Mouse (Mus musculus): ENCODE data around the gene Tmem222. TPM values are rescaled to one million over a fixed set of nuclear protein-coding genes. Genes with fewer than 3 reads are reported as not detected.

Tmem222 gene
- polyA plus RNA-seq, 2 experiments: 84.1 to 101 TPM

DNA sequence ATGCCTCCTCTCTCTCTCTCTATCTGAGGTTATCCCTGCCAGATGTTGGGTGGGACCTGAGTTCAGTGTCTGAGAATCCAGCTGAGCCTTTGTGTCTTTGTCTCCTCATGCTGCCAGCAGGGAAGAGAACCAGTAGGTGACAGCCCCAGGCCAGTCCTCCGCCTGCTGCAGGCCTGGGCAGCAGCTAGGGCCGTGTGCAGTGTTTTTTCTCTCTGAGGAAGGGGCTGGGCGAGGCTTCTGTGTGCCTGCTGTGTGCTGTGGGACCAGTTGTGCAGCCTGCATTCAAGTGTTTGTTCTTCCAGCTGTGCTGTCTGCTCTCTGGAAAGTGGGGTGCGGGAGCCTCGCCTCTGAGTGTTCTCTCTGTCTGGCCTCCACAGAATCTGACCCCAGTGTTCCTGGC is 53.7 kb downstream of the Tmem222 start:
- Histone ChIP-seq H3K27me3 (ENCODE audit: control insufficient read depth, insufficient read depth, low read length) (no peaks in the 10 kb centered on the region), H3K4me3 (replicated peaks; ENCODE audit: low read length) (no peak overlapping the region), H3K27ac (replicated peaks; ENCODE audit: low read depth, low read length) (no peak overlapping the region), H3K4me1 (ENCODE audit: control insufficient read depth, insufficient read depth, low read length) (peaks cover 9% of the 10 kb centered on the region; the same call in 1 of the 2 replicates), H3K36me3 (ENCODE audit: control insufficient read depth, insufficient read depth, low read length) (no peaks in the 10 kb centered on the region), H3K9me3 (ENCODE audit: control insufficient read depth, low read length) (no peaks in the 10 kb centered on the region), H3K9ac (ENCODE audit: low read depth, low read length, severe bottlenecking) (no peak overlapping the region), H3K4me2 (replicated peaks; ENCODE audit: low read depth, low read length, severe bottlenecking) (no peak overlapping the region)
- ATAC-seq (ENCODE audit: low FRiP score, low read depth) (no peak), DNase-seq (ENCODE audit: low spot score) (no peak)
- no peak for TF ChIP-seq POLR2A (IDR thresholded peaks at IDR 0.05; ENCODE audit: borderline replicate concordance, extremely low read depth, insufficient read depth, insufficient read length)
- WGBS: 40% methylated on average over 5 of the region's 5 CpGs

DNA sequence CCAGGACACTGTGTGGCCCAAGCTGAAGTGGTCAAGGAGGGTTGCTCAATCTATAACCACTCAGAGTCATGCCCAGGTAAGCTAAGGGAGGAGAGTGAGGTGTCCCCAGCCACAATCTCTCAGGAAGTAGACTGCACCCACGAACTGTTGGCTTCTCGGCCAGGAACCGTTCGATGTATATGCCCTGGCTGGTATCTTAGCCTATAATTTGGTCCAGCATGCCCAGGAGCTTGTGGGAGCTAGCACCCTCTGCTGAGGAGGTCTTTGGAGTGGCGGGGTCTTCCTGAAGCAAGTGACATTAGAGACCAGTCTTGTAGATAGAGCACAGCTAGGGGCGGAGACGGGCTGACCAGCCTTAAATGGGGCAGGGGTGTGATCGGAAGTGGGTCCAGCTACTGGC is 55.9 kb downstream of the Tmem222 start:
- H3K27me3 ChIP-seq (ENCODE audit: control insufficient read depth, insufficient read depth, low read length): no peaks in the 10 kb centered on the region

DNA sequence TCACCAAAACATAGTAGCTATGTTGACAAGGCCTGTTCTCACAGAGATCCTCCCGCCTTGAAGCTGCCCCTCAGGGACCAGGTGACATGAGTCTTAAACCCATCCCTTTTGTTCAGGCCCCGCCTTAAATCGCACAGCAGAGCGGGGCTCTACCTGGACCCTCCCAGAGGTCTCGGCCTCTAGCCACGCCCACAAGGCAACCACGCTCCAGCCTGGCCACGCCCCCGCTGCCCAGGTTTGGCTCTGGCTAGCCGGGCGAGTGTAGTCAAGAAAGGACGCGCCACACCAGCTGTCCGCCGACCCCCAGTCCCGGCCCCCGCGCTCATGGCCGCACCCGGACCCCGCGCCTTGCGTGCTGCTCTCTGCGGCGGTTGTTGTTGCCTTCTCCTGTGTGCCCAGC is 56.9 kb downstream of the Tmem222 start:
- no peak for DNase-seq (ENCODE audit: low spot score)
- peak overlapping the region; percentile 55 for H3K9ac ChIP-seq (ENCODE audit: low read depth, low read length, severe bottlenecking)
- H3K4me2 ChIP-seq (replicated peaks; ENCODE audit: low read depth, low read length, severe bottlenecking): peak overlapping the region; percentile 71
- H3K36me3 ChIP-seq (ENCODE audit: control insufficient read depth, insufficient read depth, low read length): no peaks in the 10 kb centered on the region
- H3K27me3 ChIP-seq (ENCODE audit: control insufficient read depth, insufficient read depth, low read length): no peaks in the 10 kb centered on the region
- H3K9me3 ChIP-seq (ENCODE audit: control insufficient read depth, low read length): no peaks in the 10 kb centered on the region
- WGBS: 4% methylated on average over 25 of the region's 25 CpGs
- peak overlapping the region; percentile 34 for H3K4me3 ChIP-seq (replicated peaks; ENCODE audit: low read length)
- H3K4me1 ChIP-seq (ENCODE audit: control insufficient read depth, insufficient read depth, low read length): peaks cover 9% of the 10 kb centered on the region; the same call in 1 of the 2 replicates
- ATAC-seq (ENCODE audit: low FRiP score, low read depth): no peak
- no peak for TF ChIP-seq POLR2A (IDR thresholded peaks at IDR 0.05; ENCODE audit: borderline replicate concordance, extremely low read depth, insufficient read depth, insufficient read length)
- no peak overlapping the region for H3K27ac ChIP-seq (replicated peaks; ENCODE audit: low read depth, low read length)

More for the DNA sequence above, 55.9 kb downstream of the Tmem222 start:
- WGBS: 86% methylated on average over 8 of the region's 8 CpGs
- Histone ChIP-seq H3K27ac (replicated peaks; ENCODE audit: low read depth, low read length) (no peak overlapping the region), H3K9me3 (ENCODE audit: control insufficient read depth, low read length) (no peaks in the 10 kb centered on the region), H3K4me1 (ENCODE audit: control insufficient read depth, insufficient read depth, low read length) (peaks cover 9% of the 10 kb centered on the region; the same call in 1 of the 2 replicates), H3K9ac (ENCODE audit: low read depth, low read length, severe bottlenecking) (no peak overlapping the region), H3K4me2 (replicated peaks; ENCODE audit: low read depth, low read length, severe bottlenecking) (no peak overlapping the region), H3K36me3 (ENCODE audit: control insufficient read depth, insufficient read depth, low read length) (no peaks in the 10 kb centered on the region), H3K4me3 (replicated peaks; ENCODE audit: low read length) (no peak overlapping the region)
- TF ChIP-seq POLR2A (IDR thresholded peaks at IDR 0.05; ENCODE audit: borderline replicate concordance, extremely low read depth, insufficient read depth, insufficient read length): no peak
- DNase-seq (ENCODE audit: low spot score) (no peak), ATAC-seq (ENCODE audit: low FRiP score, low read depth) (no peak)

DNA sequence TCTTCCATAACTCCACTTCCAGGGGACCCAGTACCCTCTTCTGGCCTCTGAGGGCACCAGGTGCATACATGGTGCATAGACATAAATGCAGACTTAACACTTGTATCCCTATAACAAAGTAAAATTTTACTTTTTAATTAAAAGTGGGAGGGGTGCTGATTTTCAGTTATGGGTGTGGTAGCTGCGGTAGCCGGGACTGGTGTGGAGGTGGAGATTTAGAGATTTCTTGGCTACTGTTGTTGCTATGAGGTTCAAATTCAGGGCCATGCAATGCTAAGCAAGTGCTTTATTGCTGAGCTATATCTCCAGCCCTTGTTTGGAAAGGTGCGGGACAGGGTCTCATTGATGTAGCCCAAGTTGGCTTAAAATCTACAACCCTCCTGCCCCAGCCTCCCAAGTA is 58.8 kb downstream of the Tmem222 start:
- no peak for TF ChIP-seq POLR2A (IDR thresholded peaks at IDR 0.05; ENCODE audit: borderline replicate concordance, extremely low read depth, insufficient read depth, insufficient read length)
- no peak for ATAC-seq (ENCODE audit: low FRiP score, low read depth)
- no peaks in the 10 kb centered on the region for H3K36me3 ChIP-seq (ENCODE audit: control insufficient read depth, insufficient read depth, low read length)
- no peak overlapping the region for H3K4me3 ChIP-seq (replicated peaks; ENCODE audit: low read length)
- H3K9me3 ChIP-seq (ENCODE audit: control insufficient read depth, low read length): no peaks in the 10 kb centered on the region
- peaks cover 9% of the 10 kb centered on the region; the same call in 1 of the 2 replicates for H3K4me1 ChIP-seq (ENCODE audit: control insufficient read depth, insufficient read depth, low read length)
- H3K27me3 ChIP-seq (ENCODE audit: control insufficient read depth, insufficient read depth, low read length): 0 out of 2 replicates have a peak, but pooled peaks cover 5% of the 10 kb centered on the region
- H3K27ac ChIP-seq (replicated peaks; ENCODE audit: low read depth, low read length): no peak overlapping the region
- H3K4me2 ChIP-seq (replicated peaks; ENCODE audit: low read depth, low read length, severe bottlenecking): no peak overlapping the region
- no peak for DNase-seq (ENCODE audit: low spot score)
- no peak overlapping the region for H3K9ac ChIP-seq (ENCODE audit: low read depth, low read length, severe bottlenecking)
- 87% methylated on average over 3 of the region's 3 CpGs for WGBS

DNA sequence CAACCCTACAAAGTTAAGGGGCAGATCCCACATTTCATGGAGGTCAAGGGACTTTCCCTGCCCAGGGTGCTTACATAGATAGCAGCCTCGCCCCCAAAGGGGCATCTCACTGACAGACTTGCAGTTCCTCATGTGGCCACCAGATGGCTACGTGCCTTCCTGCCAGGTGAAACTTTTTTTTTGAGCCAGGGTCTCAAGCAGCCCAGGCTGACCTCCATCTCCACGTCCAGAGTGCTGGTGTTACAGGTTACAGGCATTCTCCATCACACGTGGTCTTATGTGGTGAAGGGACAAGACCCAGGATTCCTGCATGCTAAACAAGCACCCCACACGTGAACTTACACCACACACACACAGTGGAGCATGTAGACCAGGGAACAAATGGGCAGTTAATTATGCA is 60.0 kb downstream of the Tmem222 start:
- H3K9ac ChIP-seq (ENCODE audit: low read depth, low read length, severe bottlenecking): no peak overlapping the region
- H3K36me3 ChIP-seq (ENCODE audit: control insufficient read depth, insufficient read depth, low read length): no peaks in the 10 kb centered on the region
- TF ChIP-seq POLR2A (IDR thresholded peaks at IDR 0.05; ENCODE audit: borderline replicate concordance, extremely low read depth, insufficient read depth, insufficient read length): no peak
- no peak overlapping the region for H3K27ac ChIP-seq (replicated peaks; ENCODE audit: low read depth, low read length)
- H3K4me3 ChIP-seq (replicated peaks; ENCODE audit: low read length): no peak overlapping the region
- H3K27me3 ChIP-seq (ENCODE audit: control insufficient read depth, insufficient read depth, low read length): peaks cover 16% of the 10 kb centered on the region
- H3K9me3 ChIP-seq (ENCODE audit: control insufficient read depth, low read length): no peaks in the 10 kb centered on the region
- H3K4me1 ChIP-seq (ENCODE audit: control insufficient read depth, insufficient read depth, low read length): peaks cover 20% of the 10 kb centered on the region
- 1% methylated on average over 5 of the region's 5 CpGs for WGBS
- no peak for ATAC-seq (ENCODE audit: low FRiP score, low read depth)
- no peak overlapping the region for H3K4me2 ChIP-seq (replicated peaks; ENCODE audit: low read depth, low read length, severe bottlenecking)
- DNase-seq (ENCODE audit: low spot score): peak; percentile 61

Other genes with a start within 250 kb of the Tmem222 start
- 62.0 and 70.9 TPM in 2 replicates for gene Wasf2, start 147.3 kb downstream of the Tmem222 start, polyA plus RNA-seq (2012; rRNA removed)
- 92.2 and 96.6 TPM in 2 replicates for gene Wasf2, start 147.3 kb downstream of the Tmem222 start, polyA plus RNA-seq (2014; fragmentation: Nextera tagmentation; extraction: Ambion mirVana)
- 3.2 and 3.4 TPM in 2 replicates for gene Cd164l2, start 65.7 kb downstream of the Tmem222 start, polyA plus RNA-seq (2012; rRNA removed)
- 4.9 and 6.3 TPM in 2 replicates for gene Cd164l2, start 65.7 kb downstream of the Tmem222 start, polyA plus RNA-seq (2014; fragmentation: Nextera tagmentation; extraction: Ambion mirVana)
- gene Gpr3, start 65.3 kb downstream of the Tmem222 start, polyA plus RNA-seq (2012; rRNA removed): 0.84 and 1.1 TPM in 2 replicates
- gene Gpr3, start 65.3 kb downstream of the Tmem222 start, polyA plus RNA-seq (2014; fragmentation: Nextera tagmentation; extraction: Ambion mirVana): 0.22 TPM in 1 of 2 replicates, not detected in the other
- 6.7 and 7.5 TPM in 2 replicates for gene Map3k6, start 37.0 kb downstream of the Tmem222 start, polyA plus RNA-seq (2012; rRNA removed)
- 9.4 and 10.4 TPM in 2 replicates for gene Map3k6, start 37.0 kb downstream of the Tmem222 start, polyA plus RNA-seq (2014; fragmentation: Nextera tagmentation; extraction: Ambion mirVana)
- gene Sytl1, start 14.7 kb downstream of the Tmem222 start, polyA plus RNA-seq (2012; rRNA removed): 14.3 and 15.7 TPM in 2 replicates
- 17.9 and 23.3 TPM in 2 replicates for gene Sytl1, start 14.7 kb downstream of the Tmem222 start, polyA plus RNA-seq (2014; fragmentation: Nextera tagmentation; extraction: Ambion mirVana)
- gene Wdtc1, start 75.7 kb upstream of the Tmem222 start, polyA plus RNA-seq (2012; rRNA removed): 27.8 and 35.9 TPM in 2 replicates
- gene Wdtc1, start 75.7 kb upstream of the Tmem222 start, polyA plus RNA-seq (2014; fragmentation: Nextera tagmentation; extraction: Ambion mirVana): 17.6 and 18.6 TPM in 2 replicates
- gene Slc9a1, start 91.9 kb upstream of the Tmem222 start, polyA plus RNA-seq (2012; rRNA removed): 36.7 and 46.7 TPM in 2 replicates
- 11.4 and 11.5 TPM in 2 replicates for gene Slc9a1, start 91.9 kb upstream of the Tmem222 start, polyA plus RNA-seq (2014; fragmentation: Nextera tagmentation; extraction: Ambion mirVana)
- gene Tent5b, start 202.3 kb upstream of the Tmem222 start, polyA plus RNA-seq (2012; rRNA removed): 0.80 and 1.0 TPM in 2 replicates
- gene Tent5b, start 202.3 kb upstream of the Tmem222 start, polyA plus RNA-seq (2014; fragmentation: Nextera tagmentation; extraction: Ambion mirVana): 1.4 and 1.7 TPM in 2 replicates
- 5.4 and 7.1 TPM in 2 replicates for gene Trnp1, start 220.8 kb upstream of the Tmem222 start, polyA plus RNA-seq (2012; rRNA removed)
- 5.0 and 6.1 TPM in 2 replicates for gene Trnp1, start 220.8 kb upstream of the Tmem222 start, polyA plus RNA-seq (2014; fragmentation: Nextera tagmentation; extraction: Ambion mirVana)
- 7.1 and 9.0 TPM in 2 replicates for gene Kdf1, start 241.2 kb upstream of the Tmem222 start, polyA plus RNA-seq (2012; rRNA removed)
- 13.5 and 18.8 TPM in 2 replicates for gene Kdf1, start 241.2 kb upstream of the Tmem222 start, polyA plus RNA-seq (2014; fragmentation: Nextera tagmentation; extraction: Ambion mirVana)